Mouse (Mus musculus) heart, postnatal 0 days (tissue): ENCODE measurements around the gene Scin. TPM values are rescaled to one million over a fixed set of nuclear protein-coding genes. Genes with fewer than 3 reads are reported as not detected.

ENCODE experiments used
- ATAC-seq: fragments of 200-750 bp; cut with Nextera tagmentation; 2 replicates; pipeline ENCODE4 v1.8.0; 2017; ENCODE audit warnings: low read depth, moderate number of reproducible peaks, moderate library complexity; ENCODE audit not compliant: insufficient read depth
- DNase-seq: peaks from one replicate; pipeline ENCODE4 v3.0.0-alpha.2; 2016; ENCODE audit warnings: low spot score
- H3K27ac ChIP-seq: fragments of 300-500 bp; sonication (generic); 2 replicates; pipeline ENCODE4 v1.5.1; 2014; ENCODE audit warnings: low read depth, mild to moderate bottlenecking
- H3K27me3 ChIP-seq: fragments of 300-500 bp; sonication (generic); 2 replicates; pipeline ENCODE4 v1.6.1; 2014; ENCODE audit warnings: low read length, mixed read lengths; ENCODE audit not compliant: control insufficient read depth, insufficient read depth
- H3K36me3 ChIP-seq: fragments of 300-500 bp; sonication (generic); replicated peaks from 2 replicates; pipeline ENCODE4 v1.6.1; 2014; ENCODE audit warnings: low read length, mixed read lengths; ENCODE audit not compliant: control insufficient read depth, insufficient read depth
- H3K4me1 ChIP-seq: fragments of 300-500 bp; sonication (generic); 2 replicates; pipeline ENCODE4 v1.6.1; 2014; ENCODE audit warnings: antibody characterized with exemption; ENCODE audit not compliant: control insufficient read depth, insufficient read depth
- H3K4me2 ChIP-seq: fragments of 300-500 bp; sonication (generic); 2 replicates; pipeline ENCODE4 v1.6.1; 2014; ENCODE audit warnings: low read depth, mild to moderate bottlenecking, low read length, moderate library complexity
- H3K4me3 ChIP-seq: fragments of 300-500 bp; sonication (generic); 2 replicates; pipeline ENCODE4 v1.5.1; 2014; ENCODE audit warnings: low read depth, low read length
- H3K9ac ChIP-seq: fragments of 300-500 bp; sonication (generic); replicated peaks from 2 replicates; pipeline ENCODE4 v1.6.1; 2014; ENCODE audit warnings: low read depth, low read length, mixed read lengths
- H3K9me3 ChIP-seq: fragments of 300-500 bp; sonication (generic); replicated peaks from 2 replicates; pipeline ENCODE4 v1.6.1; 2016; ENCODE audit warnings: low read length; ENCODE audit not compliant: control insufficient read depth
- CTCF ChIP-seq: IDR thresholded peaks from 2 replicates; pipeline ENCODE4 v1.5.1; 2016; ENCODE audit warnings: antibody characterized with exemption, control low read depth, low read depth
- EP300 ChIP-seq: IDR thresholded peaks from 2 replicates; pipeline ENCODE4 v1.6.1; 2016; ENCODE audit warnings: antibody characterized with exemption, low read depth
- WGBS: fragments of 180-500 bp; shearing (Covaris S2); extraction: QIAGEN DNeasy Blood & Tissue Kit; methylation state at CpG from one replicate; pipeline ENCODE4 v1.1.7; 2014; 5-methylcytosine and 5-hydroxymethylcytosine counted together
- polyA plus RNA-seq: library from polyadenylated mRNA; unstranded; fragments of >200 nt; fragmentation: Nextera tagmentation; extraction: Ambion mirVana; gene quantifications from 2 replicates; pipeline ENCODE4 v1.2.1, GENCODE M21; 2015
- total RNA-seq: library from RNA; depleted of rRNA; stranded (reverse); fragments of >200 nt; gene quantifications from 2 replicates; pipeline ENCODE4 v1.2.3, GENCODE M21; 2014; ENCODE audit warnings: low replicate concordance; rRNA removed

The Scin gene
- total and polyA plus RNA-seq, 2 experiments from 2014 or later = 2.7 TPM

DNA sequence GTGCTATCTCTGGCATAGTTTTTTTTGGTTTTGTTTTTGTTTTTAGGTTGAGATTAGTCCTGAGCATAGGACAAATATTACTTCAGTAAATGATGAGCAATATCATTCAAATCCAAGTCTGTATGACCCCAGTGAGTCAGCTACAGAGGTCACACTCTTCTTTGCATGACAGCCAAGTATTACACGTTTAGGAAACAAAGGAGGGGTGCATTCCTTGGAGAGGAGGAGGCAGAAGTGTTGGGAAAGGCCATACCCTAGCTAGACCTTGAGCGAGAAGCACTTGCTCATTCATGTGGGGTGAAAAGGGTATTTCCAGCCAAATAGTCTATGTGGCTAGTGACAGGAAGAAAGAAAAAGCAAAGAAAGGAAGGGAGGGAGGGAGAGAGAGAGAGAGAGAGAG is 124.2 kb downstream of the Scin start:
- 34% methylated on average over 2 of the region's 2 CpGs for whole genome bisulfite sequencing
- no peak for TF ChIP-seq CTCF
- TF ChIP-seq EP300 = no peak
- no peaks in the 10 kb centered on the region for H3K9me3 ChIP-seq

More for the DNA sequence above, 124.2 kb downstream of the Scin start:
- DNase-seq (peak; percentile 13), ATAC-seq (peak; percentile 41; the same call in 1 of the 2 replicates)
- Histone ChIP-seq H3K4me3 (no peak overlapping the region), H3K4me2 (no peak overlapping the region), H3K27me3 (no peaks in the 10 kb centered on the region), H3K9ac (no peak overlapping the region), H3K36me3 (no peaks in the 10 kb centered on the region), H3K27ac (no peak overlapping the region), H3K4me1 (no peaks in the 10 kb centered on the region)

Other genes starting within 250 kb of the Scin start
- gene Arl4a, start 96.2 kb downstream of the Scin start, total RNA-seq = 5.9 and 15.8 TPM in 2 replicates
- gene Arl4a, start 96.2 kb downstream of the Scin start, polyA plus RNA-seq = 33.7 and 35.9 TPM in 2 replicates
- 5.1 and 9.2 TPM in 2 replicates for gene Lsmem1, start 65.3 kb upstream of the Scin start, total RNA-seq
- 24.3 and 37.5 TPM in 2 replicates for gene Lsmem1, start 65.3 kb upstream of the Scin start, polyA plus RNA-seq
- gene Ifrd1, start 114.3 kb upstream of the Scin start, total RNA-seq = 47.0 and 74.6 TPM in 2 replicates
- 90.4 and 117 TPM in 2 replicates for gene Ifrd1, start 114.3 kb upstream of the Scin start, polyA plus RNA-seq